Mouse (Mus musculus): Measurements from ENCODE around the gene 1700015G11Rik.

The 1700015G11Rik gene

DNA sequence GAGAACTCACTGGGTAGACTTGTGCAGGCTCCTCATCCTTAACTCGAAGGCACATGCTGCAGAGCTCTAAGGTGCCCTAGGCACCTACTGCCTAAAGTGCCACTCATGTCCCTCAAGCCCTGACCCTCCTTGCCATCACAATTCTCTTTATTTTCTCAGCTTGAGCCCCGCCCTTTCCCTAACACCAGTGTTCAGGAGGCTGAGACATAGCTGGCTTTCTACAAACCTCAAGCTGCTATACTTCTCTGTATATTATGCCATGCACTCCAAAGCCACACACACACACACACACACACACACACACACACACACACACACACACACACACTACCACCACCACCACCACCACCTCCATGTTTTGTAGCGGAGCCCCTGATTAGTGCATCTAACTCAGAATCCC is at the start of gene 1700015G11Rik:
1700015G11Rik (minus strand) TSS at position 101 of the 400 bp plus-strand sequence.
- DNase-seq (ENCODE audit: extremely low read depth, insufficient read length, low spot score), result no peak

DNA sequence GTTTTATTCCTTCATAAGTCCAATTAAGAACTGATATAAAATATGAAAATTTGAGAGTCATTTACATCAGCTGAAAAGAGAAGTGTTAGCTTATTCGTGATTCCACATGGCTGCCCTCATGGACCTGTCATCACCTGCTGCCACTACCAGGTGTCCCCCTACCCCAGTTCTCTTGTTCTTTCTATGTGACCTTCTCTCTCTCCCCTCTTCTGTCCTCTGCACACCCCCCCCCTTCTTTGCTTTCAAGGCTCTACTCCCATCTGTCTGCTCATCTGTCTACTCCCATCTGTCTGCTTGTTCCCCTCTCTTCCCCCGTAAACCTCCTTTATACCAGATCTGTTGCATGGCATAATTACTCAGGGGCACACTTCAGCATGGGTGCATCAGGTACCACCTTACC is 41.4 kb upstream of the 1700015G11Rik start:
- no peak for DNase-seq (ENCODE audit: extremely low read depth, insufficient read length, low spot score)

DNA sequence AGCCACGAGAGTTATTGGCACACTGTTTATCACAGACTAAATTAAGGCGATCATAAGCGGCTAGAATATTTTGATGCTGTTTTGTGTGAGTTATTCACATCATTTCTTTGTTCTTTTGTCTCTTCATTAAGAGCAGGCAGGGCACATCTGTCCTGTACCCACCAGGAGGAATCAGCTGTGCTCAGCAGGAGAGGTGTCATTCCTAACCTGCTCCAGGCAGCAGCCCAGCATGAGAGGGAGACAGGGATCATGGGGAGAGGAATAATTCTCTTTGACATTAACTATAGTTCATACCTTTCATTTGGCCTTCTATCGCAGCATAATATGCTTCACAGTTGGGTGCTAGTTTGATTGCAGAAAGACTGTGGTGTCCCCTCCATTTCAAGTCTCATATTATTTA is 40.7 kb upstream of the 1700015G11Rik start:
- DNase-seq (ENCODE audit: extremely low read depth, insufficient read length, low spot score), result no peak

DNA sequence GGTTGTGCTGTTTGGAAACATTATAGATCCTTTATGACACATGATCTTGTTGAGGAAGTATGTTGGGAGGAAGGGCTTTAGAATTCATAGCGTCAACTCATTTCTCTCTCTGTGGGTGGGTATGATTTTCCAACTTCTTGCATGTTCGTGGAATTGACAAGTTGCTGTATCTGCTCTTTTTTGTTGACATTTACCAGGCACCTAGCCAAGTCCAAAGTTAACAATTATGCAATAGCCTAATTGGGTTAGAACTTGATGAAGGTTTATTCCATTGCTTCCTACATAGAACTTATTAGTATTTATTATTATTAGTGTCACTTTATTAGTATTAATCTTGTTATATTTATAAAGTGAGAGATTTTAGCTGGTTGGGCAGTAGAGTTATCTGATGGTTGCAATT is 40.3 kb upstream of the 1700015G11Rik start:
- no peak for DNase-seq (ENCODE audit: extremely low read depth, insufficient read length, low spot score)

DNA sequence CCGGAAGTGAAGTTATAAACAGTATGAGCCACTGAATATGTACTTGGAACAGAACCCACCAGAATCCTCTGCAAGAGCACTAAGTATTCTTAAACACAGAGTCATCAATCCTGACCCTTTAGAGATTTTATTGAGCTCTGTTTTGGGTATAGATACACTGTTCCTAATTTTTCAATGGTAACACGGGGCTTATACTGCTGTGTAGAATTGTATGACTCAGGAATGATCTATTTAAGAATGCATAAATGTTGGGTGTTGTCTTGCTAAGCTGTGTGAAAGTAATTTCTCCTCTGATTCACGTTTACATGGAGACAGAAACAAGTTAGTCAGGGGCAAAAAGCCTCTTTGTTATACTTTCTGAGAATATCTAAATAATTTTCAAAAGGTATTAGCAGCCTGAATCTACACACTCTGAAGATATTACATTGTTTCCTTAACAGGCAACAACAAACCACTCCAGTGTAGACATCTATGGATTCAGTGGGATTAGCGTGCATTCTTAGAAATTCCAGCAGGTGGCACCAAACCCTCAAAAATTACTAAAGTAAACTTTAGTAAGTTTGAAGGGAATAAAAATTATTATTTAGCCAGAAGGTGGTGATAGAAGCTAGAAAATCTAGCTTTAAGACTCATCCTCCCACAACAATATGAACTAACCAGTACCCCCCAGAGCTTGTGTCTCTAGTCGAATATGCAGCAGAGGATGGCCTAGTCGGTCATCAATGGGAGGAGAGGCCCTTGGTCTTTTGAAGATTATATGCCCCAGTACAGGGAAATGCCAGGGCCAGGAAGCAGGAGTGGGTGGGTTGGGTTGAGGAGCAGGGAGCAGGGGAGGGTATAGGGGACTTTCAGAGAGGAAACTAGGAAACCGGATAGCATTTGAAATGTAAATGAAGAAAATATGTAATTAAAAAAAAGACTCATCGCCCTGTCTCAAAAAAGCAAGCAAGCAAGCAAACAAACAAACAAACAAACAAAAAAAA is 22.4 kb upstream of the 1700015G11Rik start:
- DNase-seq (ENCODE audit: extremely low read depth, insufficient read length, low spot score), result no peak

DNA sequence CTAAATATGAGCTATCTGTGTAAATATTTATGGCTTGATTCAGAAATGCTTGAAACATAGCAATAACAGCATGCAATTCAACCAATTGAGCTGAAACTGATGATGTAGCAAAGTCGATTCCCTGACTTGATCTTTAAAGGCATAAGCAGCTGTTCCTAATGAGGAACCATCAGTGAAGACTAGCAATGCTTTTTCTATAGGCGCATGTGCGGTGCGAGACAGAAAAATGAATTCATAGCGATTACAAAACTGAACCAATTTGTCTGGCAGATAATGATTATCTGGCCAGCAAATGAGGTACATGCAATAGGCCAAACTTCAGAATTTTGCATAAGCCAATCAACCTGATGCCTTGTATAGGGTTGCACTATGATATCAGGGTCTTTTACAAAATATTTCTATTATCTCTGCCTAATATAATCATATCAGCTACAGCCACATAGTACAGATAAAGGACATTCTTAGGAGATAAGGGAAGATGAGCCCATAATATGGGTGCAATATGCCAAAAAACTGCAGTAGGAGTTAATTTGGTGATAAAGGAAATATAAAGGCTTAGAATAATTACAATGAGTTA is 8.6 kb upstream of the 1700015G11Rik start:
- no peak for DNase-seq (ENCODE audit: extremely low read depth, insufficient read length, low spot score)

DNA sequence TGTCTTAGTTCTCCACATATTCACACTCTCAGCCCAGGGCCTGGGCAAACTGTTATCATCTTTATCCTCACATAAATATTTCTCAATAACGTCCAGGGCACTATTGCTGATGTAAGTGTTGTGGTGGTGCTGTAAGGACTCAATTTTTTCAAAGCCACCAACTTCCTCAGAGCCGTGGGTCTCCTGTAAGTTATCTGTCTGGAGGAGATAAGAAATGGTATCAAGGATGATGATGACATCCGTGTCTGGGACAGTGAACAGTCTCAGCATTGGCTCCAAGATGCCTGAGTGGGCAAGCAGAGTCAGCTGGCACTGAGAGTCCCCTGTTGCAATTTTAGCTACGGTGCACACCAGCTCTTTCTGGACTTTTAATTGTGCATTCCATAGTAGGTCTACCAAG is 6.5 kb upstream of the 1700015G11Rik start:
- DNase-seq (ENCODE audit: extremely low read depth, insufficient read length, low spot score), result no peak

DNA sequence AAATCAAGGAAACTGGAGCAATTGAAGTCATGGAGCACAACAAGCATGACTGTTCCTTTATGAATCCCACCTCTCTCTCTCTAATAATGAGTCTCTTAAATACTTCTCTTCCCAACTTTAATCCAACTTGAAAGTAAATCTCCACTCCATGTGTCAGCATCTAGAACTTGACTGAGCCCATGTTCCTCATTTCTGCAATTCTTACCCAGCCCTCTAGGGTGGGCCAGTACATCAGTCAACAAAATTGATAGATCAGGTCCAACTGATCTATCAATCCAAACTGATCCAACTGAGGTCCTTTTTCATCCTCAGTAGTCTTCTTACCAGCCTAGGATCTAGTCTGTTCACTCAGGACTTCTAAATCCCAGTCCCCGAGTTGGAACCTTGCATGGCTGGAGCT is 348 bp downstream of the 1700015G11Rik start:
- DNase-seq (ENCODE audit: extremely low read depth, insufficient read length, low spot score), result no peak

DNA sequence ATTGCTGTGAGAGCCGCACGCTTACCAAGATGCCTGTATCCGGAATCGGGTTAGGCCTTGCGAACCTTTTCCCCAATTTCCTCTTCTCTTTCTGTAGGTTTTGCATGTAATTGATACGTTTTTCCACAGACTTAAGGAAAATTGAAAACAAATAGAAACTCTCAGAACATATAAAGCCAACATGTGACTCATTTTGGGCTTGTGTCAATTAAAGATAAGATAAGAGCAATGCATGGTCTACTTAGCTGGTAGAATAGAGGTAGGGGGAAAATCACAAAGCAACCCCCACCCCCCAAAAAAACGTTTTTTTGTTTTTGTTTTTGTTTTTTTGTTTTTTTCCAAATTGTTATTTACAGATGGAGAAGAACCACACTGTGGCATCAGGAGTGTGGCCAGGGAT is 2.1 kb downstream of the 1700015G11Rik start:
- no peak for DNase-seq (ENCODE audit: extremely low read depth, insufficient read length, low spot score)

DNA sequence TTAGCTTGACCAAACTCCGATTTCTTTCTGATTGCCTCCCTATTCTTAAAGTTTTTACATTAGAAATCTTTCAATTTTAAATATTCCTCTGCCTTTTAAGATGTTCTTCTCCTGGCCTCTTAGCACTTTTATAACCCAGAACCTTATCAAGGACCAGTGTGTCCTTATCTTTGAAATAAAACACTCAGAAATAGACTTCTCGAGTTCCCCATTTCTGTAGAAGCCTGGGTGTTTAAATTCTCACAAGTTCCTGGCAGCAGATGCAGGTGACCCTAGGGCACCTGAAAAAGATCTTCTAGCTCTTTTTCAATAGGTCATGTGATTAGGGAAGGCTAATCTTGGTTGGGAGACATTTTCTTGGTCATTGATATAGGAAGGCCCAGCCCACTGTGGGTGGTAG is 8.4 kb downstream of the 1700015G11Rik start:
- DNase-seq (ENCODE audit: extremely low read depth, insufficient read length, low spot score), result no peak

DNA sequence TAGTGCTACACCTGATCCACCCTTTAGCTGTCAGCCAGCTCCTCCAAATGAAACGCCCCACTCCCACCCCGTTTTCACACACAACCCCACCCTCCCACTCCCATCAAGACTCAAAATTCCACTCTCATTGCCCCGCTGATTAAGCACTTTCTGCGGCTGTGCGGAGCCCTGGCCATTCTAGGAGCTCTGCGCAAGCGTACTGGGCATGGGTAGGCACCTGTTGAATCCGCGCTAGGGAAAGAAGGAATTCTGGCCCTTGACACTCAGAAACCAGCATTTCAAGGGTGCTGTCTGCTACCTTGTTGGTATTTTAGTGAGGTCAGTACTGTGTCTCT is 9.3 kb downstream of the 1700015G11Rik start:
- no peak for DNase-seq (ENCODE audit: extremely low read depth, insufficient read length, low spot score)

DNA sequence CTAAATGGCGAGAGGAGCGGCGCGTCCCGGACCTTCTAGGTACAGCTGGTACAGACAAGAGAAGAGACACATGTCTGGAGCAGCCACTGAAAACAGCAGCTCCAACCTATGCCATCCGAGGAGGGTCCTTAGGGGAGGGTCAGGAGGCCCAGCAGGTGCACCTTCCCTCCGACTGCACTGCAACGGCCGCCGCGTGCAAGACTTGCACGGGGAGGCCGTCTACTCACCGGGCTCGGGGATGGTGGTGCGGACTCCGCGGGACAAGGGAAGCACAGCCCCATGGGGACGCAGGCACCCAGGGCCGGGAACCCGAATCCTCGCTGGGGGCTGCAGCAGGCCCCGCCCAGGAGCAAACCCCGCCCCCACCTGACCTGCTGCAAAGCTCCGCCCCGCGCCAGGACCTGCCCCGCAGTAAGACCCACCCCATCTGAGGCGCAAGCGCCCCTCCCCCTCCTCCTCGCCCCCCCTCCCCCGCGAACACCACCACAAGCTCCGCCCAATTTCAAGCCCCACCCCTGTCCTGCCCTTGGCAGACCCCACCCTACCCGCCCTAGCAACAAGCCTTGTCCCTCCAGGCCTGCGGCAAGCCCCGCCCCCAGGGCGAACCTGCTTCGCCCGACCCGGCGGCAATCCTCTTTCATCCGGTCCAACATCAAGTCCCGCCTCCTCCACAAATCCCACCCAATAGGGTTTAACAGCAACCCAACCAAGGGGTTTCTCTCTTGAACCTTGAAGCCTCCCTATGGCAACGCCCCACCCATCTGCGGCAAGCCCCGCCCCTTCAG is 9.8 kb downstream of the 1700015G11Rik start, which contains the start of gene Svip:
Svip (minus strand) TSS at position 508 of the 785 bp plus-strand sequence.
- DNase-seq (ENCODE audit: extremely low read depth, insufficient read length, low spot score), result no peak

DNA sequence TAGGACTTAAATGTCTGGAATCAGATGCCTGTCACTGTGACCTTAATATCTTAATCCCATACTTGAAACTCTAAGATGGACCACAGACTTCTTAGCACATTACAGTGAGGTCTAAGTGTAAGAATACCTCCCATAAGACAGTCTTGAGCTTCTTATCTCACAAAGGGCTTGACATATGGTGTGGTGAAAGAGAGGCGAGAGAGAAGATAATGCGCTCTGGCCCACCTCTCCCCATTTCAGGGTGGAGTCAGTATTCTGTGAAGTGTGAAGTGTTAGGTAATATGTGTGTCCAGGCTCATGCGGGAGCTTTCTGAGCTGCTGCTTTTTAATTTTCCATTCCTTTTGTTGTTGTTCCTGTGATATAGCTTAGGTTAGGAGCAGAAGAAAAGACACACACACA is 24.5 kb downstream of the 1700015G11Rik start:
- DNase-seq (ENCODE audit: extremely low read depth, insufficient read length, low spot score), result no peak

DNA sequence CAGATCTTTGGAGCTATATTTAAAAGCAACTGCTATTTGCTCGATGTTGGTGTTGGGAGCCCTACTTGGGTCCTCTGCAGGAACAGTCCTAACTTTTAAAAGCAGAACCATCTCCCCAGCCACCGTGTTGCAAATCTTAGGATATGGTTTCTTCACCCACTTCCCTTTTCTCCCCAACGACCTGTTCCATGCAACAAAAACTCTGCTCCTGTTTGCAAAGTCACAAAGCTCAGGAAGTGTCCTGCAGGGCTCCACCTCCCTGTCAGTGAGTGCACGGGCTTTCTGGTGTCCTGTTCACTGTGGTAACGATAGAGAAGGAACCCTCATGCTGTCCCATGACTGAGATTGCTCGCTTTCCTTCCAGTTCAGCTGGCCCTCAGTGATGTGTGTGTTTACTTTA is 28.6 kb downstream of the 1700015G11Rik start:
- no peak for DNase-seq (ENCODE audit: extremely low read depth, insufficient read length, low spot score)

DNA sequence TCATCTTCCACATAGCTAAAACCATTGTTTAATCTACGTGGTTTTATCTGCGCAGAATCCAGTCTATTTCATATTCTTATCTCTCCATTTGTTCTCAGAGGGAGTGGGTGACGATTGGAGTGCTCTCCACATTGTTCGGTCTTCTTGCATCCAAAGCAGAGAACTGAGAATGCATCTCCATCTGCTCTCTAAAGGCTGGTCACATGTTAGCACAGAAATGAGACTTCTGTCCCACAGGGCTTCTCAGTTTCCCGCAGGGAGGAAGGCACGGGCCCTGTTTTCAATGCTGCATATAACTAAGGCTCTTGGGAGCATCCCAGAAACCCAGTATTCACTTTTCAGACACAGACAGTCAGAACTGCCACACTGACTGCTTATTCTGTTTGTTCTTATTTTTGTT is 29.8 kb downstream of the 1700015G11Rik start:
- no peak for DNase-seq (ENCODE audit: extremely low read depth, insufficient read length, low spot score)

DNA sequence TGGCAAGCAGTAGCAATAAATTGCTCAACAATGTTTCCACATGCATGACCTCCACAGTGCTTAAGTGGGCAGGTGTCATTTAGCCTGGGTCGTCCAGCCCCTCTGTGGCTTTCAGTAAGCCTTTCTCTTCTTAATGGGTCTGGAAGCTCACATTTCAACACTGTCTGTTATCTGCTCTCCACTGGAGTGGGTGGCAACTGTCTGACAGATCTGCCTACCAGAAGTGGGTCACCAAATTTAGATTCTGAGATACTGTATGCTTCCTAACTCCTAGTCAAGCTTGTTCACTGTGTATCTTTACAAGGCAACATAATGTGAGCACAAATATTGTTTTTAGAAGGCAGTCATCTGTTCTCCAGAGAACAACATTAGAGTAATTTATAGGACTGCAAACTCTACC is 33.2 kb downstream of the 1700015G11Rik start:
- no peak for DNase-seq (ENCODE audit: extremely low read depth, insufficient read length, low spot score)

DNA sequence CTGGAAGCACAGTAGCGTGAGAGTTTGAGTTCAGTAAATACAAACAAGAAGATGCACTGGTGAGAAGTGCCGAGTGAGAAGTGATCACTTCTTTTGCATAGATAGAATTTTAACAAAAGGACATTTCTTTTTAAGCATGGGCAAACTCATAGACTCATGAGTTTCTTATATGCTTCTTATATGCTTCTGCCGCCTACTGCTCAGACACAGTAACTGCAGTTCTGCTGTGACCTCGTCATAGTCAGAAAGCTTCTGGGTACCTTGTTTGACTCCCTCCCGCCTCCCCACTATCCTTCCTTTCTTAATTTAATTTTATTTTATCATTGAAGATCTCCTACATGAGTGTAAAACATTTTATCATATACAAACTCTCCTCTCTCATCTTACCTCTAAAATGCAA is 36.3 kb downstream of the 1700015G11Rik start:
- DNase-seq (ENCODE audit: extremely low read depth, insufficient read length, low spot score), result no peak

DNA sequence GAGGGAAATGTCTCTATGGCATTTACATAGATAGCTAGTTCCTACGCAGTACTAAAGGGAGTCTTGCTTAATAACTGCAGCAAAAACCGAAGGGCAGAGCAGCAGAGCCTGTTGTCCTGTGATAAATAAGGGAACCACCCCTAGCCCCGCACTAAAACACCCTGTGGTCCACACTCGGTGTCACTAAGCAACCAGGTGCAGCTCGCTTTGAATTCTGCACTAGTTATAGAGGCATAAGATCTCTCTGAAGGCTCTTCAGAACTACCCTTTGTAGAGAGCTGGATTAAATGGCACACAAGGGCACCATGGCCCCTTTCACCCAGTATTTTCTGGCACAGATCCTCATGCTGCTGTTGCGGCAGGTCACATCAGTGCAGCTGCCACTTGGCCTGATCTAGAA is 40.3 kb downstream of the 1700015G11Rik start:
- DNase-seq (ENCODE audit: extremely low read depth, insufficient read length, low spot score), result no peak

DNA sequence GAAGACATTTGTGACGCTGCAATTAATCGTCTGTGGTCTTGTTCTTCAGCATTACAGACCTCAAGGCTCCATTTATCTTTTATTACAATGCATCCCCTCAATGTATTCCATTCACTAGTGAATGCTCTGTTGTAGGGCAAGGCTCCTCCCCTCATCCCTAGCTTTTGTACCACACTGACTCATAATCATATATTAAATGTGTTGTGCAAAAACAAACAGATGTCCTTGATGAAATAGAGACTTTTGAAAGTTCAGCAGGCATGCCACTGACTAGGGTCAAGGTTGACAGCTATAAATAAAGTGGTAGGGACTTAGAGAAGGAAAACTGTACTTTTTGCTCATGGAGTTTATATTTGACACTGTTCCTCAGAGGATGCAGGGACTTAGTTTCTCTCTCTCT is 42.0 kb downstream of the 1700015G11Rik start:
- DNase-seq (ENCODE audit: extremely low read depth, insufficient read length, low spot score), result no peak

DNA sequence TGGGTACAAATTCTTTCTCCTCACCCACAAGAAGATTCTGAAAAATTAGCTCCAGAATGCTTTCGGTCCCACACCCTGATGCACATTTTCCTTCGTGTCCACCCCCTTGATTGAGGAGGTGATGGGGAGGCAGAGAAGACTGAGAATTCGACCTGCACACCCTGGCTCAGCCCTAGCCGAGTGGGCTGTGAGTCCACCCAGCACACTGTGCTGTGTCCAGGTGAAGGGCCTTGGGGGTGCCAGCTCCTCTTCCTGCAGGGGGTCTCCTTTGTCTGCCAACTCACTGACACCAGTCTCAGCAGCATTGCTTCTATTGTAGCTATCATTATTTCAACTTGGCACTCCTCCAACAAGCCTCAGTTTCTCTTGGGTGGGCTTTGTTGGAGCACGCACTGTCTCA is 42.4 kb downstream of the 1700015G11Rik start:
- no peak for DNase-seq (ENCODE audit: extremely low read depth, insufficient read length, low spot score)

DNA sequence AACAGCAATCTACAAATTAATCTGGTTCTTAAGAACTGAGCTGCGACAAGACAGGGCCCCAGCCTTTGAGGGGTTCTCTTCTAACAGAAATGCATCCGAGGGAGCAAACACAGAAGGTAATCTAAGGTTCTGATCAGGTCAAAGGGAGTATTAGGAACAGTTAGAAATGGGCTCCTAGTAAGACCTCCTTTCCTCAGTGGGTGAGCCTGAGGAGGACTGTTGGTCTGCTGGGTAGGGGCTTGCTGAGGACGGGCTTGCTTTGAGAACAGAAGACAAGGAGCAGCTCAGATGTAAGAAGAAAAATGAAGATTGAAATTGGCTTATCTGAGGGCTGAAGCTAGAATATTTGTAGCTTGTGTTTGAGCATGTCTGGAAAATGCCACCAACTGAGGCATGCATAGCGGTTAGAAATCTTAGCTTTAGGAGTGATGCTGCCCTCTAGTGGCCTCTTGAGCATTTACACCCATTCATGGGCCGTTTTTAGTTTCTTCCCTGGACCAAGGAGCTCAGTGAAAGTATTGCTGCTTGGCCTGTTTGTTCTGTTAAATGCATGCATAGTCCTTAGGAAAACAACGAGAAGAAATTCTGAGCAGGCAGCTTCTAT is 43.2 kb downstream of the 1700015G11Rik start:
- DNase-seq (ENCODE audit: extremely low read depth, insufficient read length, low spot score), result no peak
